Mouse (Mus musculus): Measurements from ENCODE around the gene Tmcc3. TPM values are rescaled to one million over a fixed set of nuclear protein-coding genes. Genes with fewer than 3 reads are reported as not detected.

The Tmcc3 gene
- total and polyA plus RNA-seq, 2 experiments from 2014 or later, result 4.1 to 10.0 TPM

DNA sequence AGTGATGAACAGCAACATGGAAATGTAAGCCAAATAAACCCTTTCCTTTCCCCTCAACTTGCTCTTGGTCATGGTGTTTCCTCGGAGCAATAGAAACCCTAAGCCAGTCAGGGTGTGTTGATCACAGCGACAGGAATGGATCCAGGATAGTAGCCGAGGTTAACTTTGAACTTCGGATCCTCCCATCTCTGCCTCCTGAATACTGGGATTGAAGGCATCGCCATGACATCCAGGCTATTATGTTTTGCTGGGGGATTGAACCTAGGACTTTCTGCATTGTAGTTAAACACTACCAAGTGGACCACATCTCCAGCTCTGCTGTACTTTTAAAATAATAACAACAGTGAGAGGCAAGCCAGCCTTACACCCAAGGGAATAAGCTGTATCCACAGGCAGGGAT lies 307.8 kb downstream of the Tmcc3 start:
- WGBS, result 85% methylated on average over 5 of the region's 5 CpGs
- no peaks in the 10 kb centered on the region for H3K9me3 ChIP-seq (replicated peaks; ENCODE audit: control insufficient read depth, low read length)
- ATAC-seq (ENCODE audit: insufficient read depth, low read depth), result no peak

DNA sequence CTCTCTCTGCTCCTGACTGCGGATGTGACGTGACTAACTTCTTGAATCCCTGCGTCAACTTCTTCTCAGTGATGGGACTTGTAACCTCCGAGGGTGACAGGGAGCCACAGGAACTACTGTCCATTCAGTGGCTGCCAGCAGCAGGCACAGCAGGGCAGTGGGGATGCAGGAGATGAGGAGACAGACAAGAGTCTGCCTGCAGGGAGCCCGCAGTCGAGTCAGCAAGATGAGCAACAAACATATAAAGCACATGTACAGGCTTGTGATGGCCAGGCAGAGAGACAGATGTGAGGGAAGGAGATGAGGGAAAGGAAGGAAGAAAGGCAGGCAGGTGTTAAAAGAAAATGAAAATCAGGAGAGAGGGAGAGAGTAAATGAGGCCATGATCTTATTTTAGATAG lies 308.8 kb downstream of the Tmcc3 start:
- Histone ChIP-seq H3K4me1 (ENCODE audit: control insufficient read depth, insufficient read depth) (no peaks in the 10 kb centered on the region), H3K4me2 (ENCODE audit: low read depth, low read length) (no peak overlapping the region), H3K9me3 (replicated peaks; ENCODE audit: control insufficient read depth, low read length) (no peaks in the 10 kb centered on the region), H3K4me3 (ENCODE audit: low read depth, low read length) (no peak overlapping the region), H3K27ac (ENCODE audit: low read depth) (no peak overlapping the region), H3K9ac (replicated peaks; ENCODE audit: low read depth, low read length) (no peak overlapping the region), H3K27me3 (ENCODE audit: control insufficient read depth, insufficient read depth, low read length) (peaks cover 15% of the 10 kb centered on the region; the same call in 1 of the 2 replicates), H3K36me3 (replicated peaks; ENCODE audit: control insufficient read depth, insufficient read depth, low read length) (no peaks in the 10 kb centered on the region)
- DNase-seq (ENCODE audit: low spot score), result no peak
- 53% methylated on average over 6 of the region's 6 CpGs for WGBS
- ATAC-seq (ENCODE audit: insufficient read depth, low read depth), result no peak
- TF ChIP-seq CTCF (IDR thresholded peaks at IDR 0.05; ENCODE audit: low read depth) (no peak), EP300 (IDR thresholded peaks at IDR 0.05; ENCODE audit: low read depth) (no peak)

More for the DNA sequence above, 307.8 kb downstream of the Tmcc3 start:
- Histone ChIP-seq H3K9ac (replicated peaks; ENCODE audit: low read depth, low read length) (no peak overlapping the region), H3K27me3 (ENCODE audit: control insufficient read depth, insufficient read depth, low read length) (peaks cover 15% of the 10 kb centered on the region; the same call in 1 of the 2 replicates), H3K36me3 (replicated peaks; ENCODE audit: control insufficient read depth, insufficient read depth, low read length) (no peaks in the 10 kb centered on the region), H3K4me2 (ENCODE audit: low read depth, low read length) (no peak overlapping the region), H3K4me1 (ENCODE audit: control insufficient read depth, insufficient read depth) (no peaks in the 10 kb centered on the region), H3K27ac (ENCODE audit: low read depth) (no peak overlapping the region), H3K4me3 (ENCODE audit: low read depth, low read length) (no peak overlapping the region)
- TF ChIP-seq EP300 (IDR thresholded peaks at IDR 0.05; ENCODE audit: low read depth) (no peak), CTCF (IDR thresholded peaks at IDR 0.05; ENCODE audit: low read depth) (no peak)
- no peak for DNase-seq (ENCODE audit: low spot score)

DNA sequence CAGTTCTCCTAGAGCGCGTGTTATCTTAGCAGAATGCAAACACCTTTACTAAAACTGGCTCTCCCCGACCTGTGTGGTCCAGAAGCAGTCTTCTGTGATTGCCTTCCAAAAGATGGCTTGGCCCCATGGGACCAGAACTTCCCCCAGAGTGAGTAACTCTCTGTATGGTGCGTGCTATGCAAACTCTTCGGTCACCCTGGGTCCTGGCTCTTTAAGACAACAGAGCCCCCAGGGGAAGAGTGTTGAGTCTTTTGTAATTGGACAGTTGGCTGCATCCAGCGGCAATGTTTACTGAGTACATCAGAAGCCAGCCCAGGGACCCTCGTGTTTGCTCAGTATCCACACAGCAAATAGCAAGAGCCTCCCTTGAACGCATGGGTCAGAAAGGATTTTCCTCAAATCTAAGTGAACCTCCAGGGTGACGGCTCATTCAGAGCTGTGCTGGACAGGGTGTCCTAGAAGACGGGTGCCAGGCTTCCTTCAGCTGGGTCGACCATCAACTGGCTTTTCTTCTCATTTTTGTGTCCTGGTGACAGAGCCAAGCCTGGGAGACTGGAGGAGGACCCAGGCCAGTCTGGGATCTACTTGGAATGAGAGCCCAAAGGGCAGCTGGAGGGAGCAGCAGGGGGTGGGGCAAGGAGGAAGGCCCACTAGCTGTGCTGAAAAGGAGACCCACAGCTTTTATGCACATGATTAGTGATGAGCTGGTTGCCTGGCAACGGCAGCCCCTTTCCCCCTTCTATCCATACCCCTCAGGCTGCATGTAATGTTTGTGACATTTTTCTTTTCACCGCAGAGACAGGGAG lies 309.9 kb downstream of the Tmcc3 start:
- no peak overlapping the region for H3K9ac ChIP-seq (replicated peaks; ENCODE audit: low read depth, low read length)
- 19% methylated on average over 13 of the region's 13 CpGs for WGBS
- no peaks in the 10 kb centered on the region for H3K4me1 ChIP-seq (ENCODE audit: control insufficient read depth, insufficient read depth)
- no peak for ATAC-seq (ENCODE audit: insufficient read depth, low read depth)
- no peaks in the 10 kb centered on the region for H3K36me3 ChIP-seq (replicated peaks; ENCODE audit: control insufficient read depth, insufficient read depth, low read length)
- H3K27me3 ChIP-seq (ENCODE audit: control insufficient read depth, insufficient read depth, low read length), result peaks cover 15% of the 10 kb centered on the region; the same call in 1 of the 2 replicates
- no peak overlapping the region for H3K4me3 ChIP-seq (ENCODE audit: low read depth, low read length)
- TF ChIP-seq CTCF (IDR thresholded peaks at IDR 0.05; ENCODE audit: low read depth) (no peak), EP300 (IDR thresholded peaks at IDR 0.05; ENCODE audit: low read depth) (no peak)
- H3K4me2 ChIP-seq (ENCODE audit: low read depth, low read length), result no peak overlapping the region
- no peak overlapping the region for H3K27ac ChIP-seq (ENCODE audit: low read depth)
- no peaks in the 10 kb centered on the region for H3K9me3 ChIP-seq (replicated peaks; ENCODE audit: control insufficient read depth, low read length)
- no peak for DNase-seq (ENCODE audit: low spot score)

DNA sequence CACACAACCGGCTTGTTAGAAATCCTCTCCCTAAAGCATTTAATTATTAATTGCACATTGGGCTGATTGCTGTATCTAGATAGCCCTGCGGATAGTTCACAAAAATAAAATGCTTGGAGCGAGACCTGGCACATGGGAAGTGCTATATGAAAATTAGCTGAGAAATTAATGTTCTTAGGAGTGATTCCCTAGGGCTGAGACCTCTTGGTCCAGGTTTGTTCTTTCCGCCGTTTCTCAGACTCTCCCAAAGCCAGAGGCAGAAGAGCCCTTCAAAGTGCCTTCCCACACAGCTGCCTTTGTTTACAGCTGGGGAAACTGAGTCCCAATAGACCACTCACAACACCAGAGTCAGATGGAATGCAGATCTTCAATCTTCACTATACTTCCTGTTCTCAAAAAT lies 310.5 kb downstream of the Tmcc3 start:
- Histone ChIP-seq H3K27me3 (ENCODE audit: control insufficient read depth, insufficient read depth, low read length) (peaks cover 15% of the 10 kb centered on the region; the same call in 1 of the 2 replicates), H3K4me2 (ENCODE audit: low read depth, low read length) (no peak overlapping the region), H3K4me1 (ENCODE audit: control insufficient read depth, insufficient read depth) (no peaks in the 10 kb centered on the region), H3K36me3 (replicated peaks; ENCODE audit: control insufficient read depth, insufficient read depth, low read length) (no peaks in the 10 kb centered on the region), H3K9me3 (replicated peaks; ENCODE audit: control insufficient read depth, low read length) (no peaks in the 10 kb centered on the region), H3K4me3 (ENCODE audit: low read depth, low read length) (no peak overlapping the region), H3K27ac (ENCODE audit: low read depth) (no peak overlapping the region), H3K9ac (replicated peaks; ENCODE audit: low read depth, low read length) (no peak overlapping the region)
- no peak for TF ChIP-seq EP300 (IDR thresholded peaks at IDR 0.05; ENCODE audit: low read depth)
- TF ChIP-seq CTCF (IDR thresholded peaks at IDR 0.05; ENCODE audit: low read depth), result no peak
- ATAC-seq (ENCODE audit: insufficient read depth, low read depth), result no peak
- no peak for DNase-seq (ENCODE audit: low spot score)
- 57% methylated on average over 5 of the region's 5 CpGs for WGBS

DNA sequence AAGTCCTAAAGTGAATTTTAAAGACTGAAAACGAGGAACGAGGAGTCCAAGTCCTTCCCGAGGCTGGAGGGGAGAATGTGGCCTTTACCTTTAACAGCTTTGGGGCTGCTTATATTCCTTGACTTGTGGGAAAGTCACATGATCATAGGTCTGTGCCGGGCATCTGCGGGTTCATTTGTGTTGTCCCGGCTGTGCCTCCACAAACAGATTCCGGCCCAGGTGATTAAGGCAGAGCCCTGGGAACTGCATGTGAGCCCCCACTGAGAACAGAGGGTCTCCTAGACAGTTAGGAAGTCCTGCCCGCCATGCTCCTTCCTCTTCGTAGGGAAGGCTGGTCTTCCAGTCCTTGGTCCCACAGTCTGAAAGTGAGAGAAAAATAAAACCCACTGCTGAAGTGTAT lies 311.1 kb downstream of the Tmcc3 start:
- Histone ChIP-seq H3K9ac (replicated peaks; ENCODE audit: low read depth, low read length) (no peak overlapping the region), H3K36me3 (replicated peaks; ENCODE audit: control insufficient read depth, insufficient read depth, low read length) (no peaks in the 10 kb centered on the region), H3K4me2 (ENCODE audit: low read depth, low read length) (no peak overlapping the region), H3K9me3 (replicated peaks; ENCODE audit: control insufficient read depth, low read length) (no peaks in the 10 kb centered on the region), H3K4me3 (ENCODE audit: low read depth, low read length) (no peak overlapping the region), H3K4me1 (ENCODE audit: control insufficient read depth, insufficient read depth) (no peaks in the 10 kb centered on the region), H3K27me3 (ENCODE audit: control insufficient read depth, insufficient read depth, low read length) (peaks cover 15% of the 10 kb centered on the region; the same call in 1 of the 2 replicates), H3K27ac (ENCODE audit: low read depth) (no peak overlapping the region)
- no peak for TF ChIP-seq CTCF (IDR thresholded peaks at IDR 0.05; ENCODE audit: low read depth)
- TF ChIP-seq EP300 (IDR thresholded peaks at IDR 0.05; ENCODE audit: low read depth), result no peak
- ATAC-seq (ENCODE audit: insufficient read depth, low read depth) (no peak), DNase-seq (ENCODE audit: low spot score) (no peak)
- 46% methylated on average over 9 of the region's 9 CpGs for WGBS

All from heart, postnatal 0 days (tissue).